Mouse (Mus musculus) C2C12 (cell line): ENCODE measurements around the gene Twist2.

ENCODE experiments used
- CEBPB ChIP-seq: IDR thresholded peaks from one replicate; pipeline ENCODE4 v1.6.1; 2011; ENCODE audit warnings: low read depth, mild to moderate bottlenecking, control low read depth, moderate library complexity
- CTCF ChIP-seq: IDR thresholded peaks from one replicate; pipeline ENCODE4 v1.5.1; 2011; ENCODE audit not compliant: control insufficient read depth, insufficient read depth, insufficient read length
- FOSL1 ChIP-seq: IDR thresholded peaks from one replicate; pipeline ENCODE4 v1.8.0; 2011; ENCODE audit warnings: mild to moderate bottlenecking, low read length; ENCODE audit not compliant: poor library complexity, insufficient read depth, severe bottlenecking
- MAX ChIP-seq: IDR thresholded peaks from one replicate; pipeline ENCODE4 v1.6.1; 2011; ENCODE audit warnings: mild to moderate bottlenecking, control low read depth
- MYOD1 ChIP-seq: IDR thresholded peaks from one replicate; pipeline ENCODE4 v1.6.1; 2011; ENCODE audit warnings: low read depth; ENCODE audit not compliant: control insufficient read depth, insufficient read length
- USF1 ChIP-seq: IDR thresholded peaks from one replicate; pipeline ENCODE4 v1.6.1; 2011; ENCODE audit warnings: low read depth, mild to moderate bottlenecking, control low read depth, moderate library complexity

- TF ChIP-seq CTCF (no peak), MYOD1 (no peak), MAX (no peak), USF1 (no peak), CEBPB (no peak), FOSL1 (no peak)
Observed at GRCm38 (mm10) chr1:91760140-91760986, 40.9 kb upstream of the Twist2 start.
